Mouse (Mus musculus): ENCODE results near the gene Igsf9. TPM values are rescaled to one million over a fixed set of nuclear protein-coding genes. Genes with fewer than 3 reads are reported as not detected.
A peak's percentile ranks its signal among the peaks of the same experiment; 100 is the strongest.

The Igsf9 gene
- polyA plus RNA-seq, 1 experiment from 2014 or later: 83.2 TPM

- WGBS: 23% methylated on average over 6 of the region's 6 CpGs
- H3K27me3 ChIP-seq: no peaks in the 10 kb centered on the region
- H3K4me2 ChIP-seq: peak overlapping the region; percentile 77
- H3K36me3 ChIP-seq: peaks cover 12% of the 10 kb centered on the region; the same call in 1 of the 2 replicates
- ATAC-seq (ENCODE audit: insufficient number of reproducible peaks, insufficient read depth, low FRiP score, low TSS enrichment, low read depth): no peak
- peaks cover 66% of the 10 kb centered on the region for H3K4me1 ChIP-seq
- H3K27ac ChIP-seq: peak overlapping the region; percentile 12; the same call in 1 of the 2 replicates
- H3K9me3 ChIP-seq: no peaks in the 10 kb centered on the region
- peak overlapping the region; percentile 53; the same call in 1 of the 2 replicates for H3K9ac ChIP-seq
- peak overlapping the region; percentile 69 for H3K4me3 ChIP-seq
Observed at GRCm38 (mm10) chr1:172485821-172486220, 4.2 kb downstream of the Igsf9 start.

- H3K4me3 ChIP-seq: peak overlapping the region; percentile 69
- H3K27ac ChIP-seq: peak overlapping the region; percentile 12; the same call in 1 of the 2 replicates
- H3K4me1 ChIP-seq: peaks cover 63% of the 10 kb centered on the region
- H3K36me3 ChIP-seq: peaks cover 14% of the 10 kb centered on the region
- peak overlapping the region; percentile 53; the same call in 1 of the 2 replicates for H3K9ac ChIP-seq
- peak overlapping the region; percentile 77 for H3K4me2 ChIP-seq
- H3K27me3 ChIP-seq: no peaks in the 10 kb centered on the region
- ATAC-seq (ENCODE audit: insufficient number of reproducible peaks, insufficient read depth, low FRiP score, low TSS enrichment, low read depth): no peak
- no peaks in the 10 kb centered on the region for H3K9me3 ChIP-seq
- WGBS: 26% methylated on average over 4 of the region's 4 CpGs
Observed at GRCm38 (mm10) chr1:172486236-172486635, 4.6 kb downstream of the Igsf9 start.

GRCm38 (mm10) chr1:172486651-172487050 is 5.1 kb downstream of the Igsf9 start:
- H3K9ac ChIP-seq: peak overlapping the region; percentile 53; the same call in 1 of the 2 replicates
- ATAC-seq (ENCODE audit: insufficient number of reproducible peaks, insufficient read depth, low FRiP score, low TSS enrichment, low read depth): no peak
- no peaks in the 10 kb centered on the region for H3K9me3 ChIP-seq
- WGBS: 64% methylated on average over 5 of the region's 5 CpGs
- no peaks in the 10 kb centered on the region for H3K27me3 ChIP-seq
- no peak overlapping the region for H3K27ac ChIP-seq
- peak overlapping the region; percentile 69; the same call in 1 of the 2 replicates for H3K4me3 ChIP-seq
- peaks cover 62% of the 10 kb centered on the region for H3K4me1 ChIP-seq
- H3K36me3 ChIP-seq: peaks cover 19% of the 10 kb centered on the region
- H3K4me2 ChIP-seq: peak overlapping the region; percentile 77

- Histone ChIP-seq H3K36me3 (peaks cover 28% of the 10 kb centered on the region), H3K27me3 (no peaks in the 10 kb centered on the region), H3K27ac (no peak overlapping the region), H3K9ac (0 out of 2 replicates have a peak overlapping the region, but pooled peaks have one; percentile 2), H3K4me1 (peaks cover 58% of the 10 kb centered on the region), H3K9me3 (no peaks in the 10 kb centered on the region), H3K4me2 (no peak overlapping the region), H3K4me3 (no peak overlapping the region)
- WGBS: 64% methylated on average over 4 of the region's 4 CpGs
- ATAC-seq (ENCODE audit: insufficient number of reproducible peaks, insufficient read depth, low FRiP score, low TSS enrichment, low read depth): no peak
Observed at GRCm38 (mm10) chr1:172487859-172488258, 6.3 kb downstream of the Igsf9 start.

- no peaks in the 10 kb centered on the region for H3K27me3 ChIP-seq
- ATAC-seq (ENCODE audit: insufficient number of reproducible peaks, insufficient read depth, low FRiP score, low TSS enrichment, low read depth): no peak
- WGBS: 78% methylated on average over 7 of the region's 7 CpGs
- H3K4me2 ChIP-seq: no peak overlapping the region
- no peak overlapping the region for H3K9ac ChIP-seq
- peaks cover 37% of the 10 kb centered on the region for H3K36me3 ChIP-seq
- peaks cover 48% of the 10 kb centered on the region for H3K4me1 ChIP-seq
- H3K4me3 ChIP-seq: no peak overlapping the region
- no peaks in the 10 kb centered on the region for H3K9me3 ChIP-seq
- H3K27ac ChIP-seq: no peak overlapping the region
Observed at GRCm38 (mm10) chr1:172488831-172489230, 7.2 kb downstream of the Igsf9 start.

- H3K4me3 ChIP-seq: peak overlapping the region; percentile 28
- H3K36me3 ChIP-seq: peaks cover 44% of the 10 kb centered on the region
- H3K9ac ChIP-seq: peak overlapping the region; percentile 62; the same call in 1 of the 2 replicates
- peaks cover 39% of the 10 kb centered on the region for H3K4me1 ChIP-seq
- no peaks in the 10 kb centered on the region for H3K9me3 ChIP-seq
- WGBS: 56% methylated on average over 12 of the region's 12 CpGs
- ATAC-seq (ENCODE audit: insufficient number of reproducible peaks, insufficient read depth, low FRiP score, low TSS enrichment, low read depth): 0 out of 2 replicates have a peak, but pooled peaks have one; percentile 3
- peak overlapping the region; percentile 58 for H3K4me2 ChIP-seq
- H3K27me3 ChIP-seq: no peaks in the 10 kb centered on the region
- H3K27ac ChIP-seq: no peak overlapping the region
Observed at GRCm38 (mm10) chr1:172489585-172490250, 8.1 kb downstream of the Igsf9 start.

- no peaks in the 10 kb centered on the region for H3K9me3 ChIP-seq
- H3K4me1 ChIP-seq: peaks cover 34% of the 10 kb centered on the region
- H3K27me3 ChIP-seq: no peaks in the 10 kb centered on the region
- H3K9ac ChIP-seq: peak overlapping the region; percentile 62; the same call in 1 of the 2 replicates
- H3K4me2 ChIP-seq: peak overlapping the region; percentile 58
- 12% methylated on average over 10 of the region's 10 CpGs for WGBS
- H3K4me3 ChIP-seq: peak overlapping the region; percentile 28
- H3K36me3 ChIP-seq: peaks cover 48% of the 10 kb centered on the region
- no peak overlapping the region for H3K27ac ChIP-seq
- ATAC-seq (ENCODE audit: insufficient number of reproducible peaks, insufficient read depth, low FRiP score, low TSS enrichment, low read depth): 0 out of 2 replicates have a peak, but pooled peaks have one; percentile 15
Observed at GRCm38 (mm10) chr1:172490261-172490661, 8.7 kb downstream of the Igsf9 start.

GRCm38 (mm10) chr1:172492047-172492446 is 10.5 kb downstream of the Igsf9 start:
- 91% methylated on average over 8 of the region's 8 CpGs for WGBS
- no peak overlapping the region for H3K27ac ChIP-seq
- H3K27me3 ChIP-seq: no peaks in the 10 kb centered on the region
- H3K9ac ChIP-seq: no peak overlapping the region
- peaks cover 16% of the 10 kb centered on the region for H3K4me1 ChIP-seq
- no peak overlapping the region for H3K4me3 ChIP-seq
- H3K36me3 ChIP-seq: peaks cover 62% of the 10 kb centered on the region
- no peak overlapping the region for H3K4me2 ChIP-seq
- no peak for ATAC-seq (ENCODE audit: insufficient number of reproducible peaks, insufficient read depth, low FRiP score, low TSS enrichment, low read depth)
- H3K9me3 ChIP-seq: no peaks in the 10 kb centered on the region

GRCm38 (mm10) chr1:172493516-172493915 is 11.9 kb downstream of the Igsf9 start:
- peaks cover 8% of the 10 kb centered on the region for H3K4me1 ChIP-seq
- H3K27me3 ChIP-seq: no peaks in the 10 kb centered on the region
- 83% methylated on average over 6 of the region's 6 CpGs for WGBS
- H3K27ac ChIP-seq: no peak overlapping the region
- ATAC-seq (ENCODE audit: insufficient number of reproducible peaks, insufficient read depth, low FRiP score, low TSS enrichment, low read depth): no peak
- no peak overlapping the region for H3K9ac ChIP-seq
- peaks cover 72% of the 10 kb centered on the region for H3K36me3 ChIP-seq
- no peak overlapping the region for H3K4me3 ChIP-seq
- H3K9me3 ChIP-seq: no peaks in the 10 kb centered on the region
- H3K4me2 ChIP-seq: no peak overlapping the region

- Histone ChIP-seq H3K4me2 (no peak overlapping the region), H3K4me1 (peaks cover 15% of the 10 kb centered on the region; the same call in 1 of the 2 replicates), H3K9me3 (no peaks in the 10 kb centered on the region), H3K27me3 (peaks cover 12% of the 10 kb centered on the region), H3K27ac (no peak overlapping the region), H3K9ac (no peak overlapping the region), H3K4me3 (no peak overlapping the region), H3K36me3 (peaks cover 72% of the 10 kb centered on the region)
- 75% methylated on average over 17 of the region's 17 CpGs for WGBS
- ATAC-seq (ENCODE audit: insufficient number of reproducible peaks, insufficient read depth, low FRiP score, low TSS enrichment, low read depth): no peak
Observed at GRCm38 (mm10) chr1:172496030-172496429, 14.4 kb downstream of the Igsf9 start.

GRCm38 (mm10) chr1:172497428-172497827 is 15.8 kb downstream of the Igsf9 start:
- no peak for ATAC-seq (ENCODE audit: insufficient number of reproducible peaks, insufficient read depth, low FRiP score, low TSS enrichment, low read depth)
- Histone ChIP-seq H3K4me1 (peaks cover 29% of the 10 kb centered on the region), H3K36me3 (peaks cover 58% of the 10 kb centered on the region), H3K27me3 (peaks cover 23% of the 10 kb centered on the region), H3K9me3 (no peaks in the 10 kb centered on the region), H3K4me2 (no peak overlapping the region), H3K27ac (no peak overlapping the region), H3K9ac (no peak overlapping the region), H3K4me3 (no peak overlapping the region)
- 75% methylated on average over 10 of the region's 10 CpGs for WGBS
